Mouse (Mus musculus): Measurements from ENCODE around the gene Stx4a. TPM values are rescaled to one million over a fixed set of nuclear protein-coding genes. Genes with fewer than 3 reads are reported as not detected.
A peak's percentile ranks its signal among the peaks of the same experiment; 100 is the strongest.

Gene Stx4a
- polyA plus RNA-seq, 1 experiment from 2014 or later, result 29.3 TPM

DNA sequence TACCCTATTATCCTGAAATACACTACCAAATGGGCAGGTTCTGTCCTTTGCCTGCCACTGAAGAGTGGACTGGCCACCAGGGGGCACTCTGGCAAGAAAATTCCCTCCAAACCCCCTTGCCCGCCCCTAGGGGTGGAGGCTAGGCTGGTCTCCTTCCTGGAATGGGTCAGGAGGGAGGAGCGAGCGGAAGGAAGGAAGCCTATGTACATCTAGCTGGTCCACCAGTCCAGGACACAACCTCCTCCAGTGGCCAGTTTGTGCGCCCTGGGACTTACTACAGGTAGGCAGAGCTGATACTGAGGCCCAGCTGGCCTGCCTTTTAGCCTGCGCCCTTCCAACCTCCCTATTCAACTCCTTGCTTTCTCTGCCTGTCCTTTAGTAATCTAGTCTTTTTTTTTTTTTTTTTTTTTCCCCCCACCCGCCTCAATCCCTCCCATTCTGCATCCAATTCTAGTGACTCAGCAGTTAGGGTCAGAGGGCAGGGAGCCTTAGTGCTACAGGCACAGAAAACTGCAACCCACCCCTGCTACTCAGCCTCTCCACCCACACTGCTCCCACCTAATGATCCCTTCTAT is 23.6 kb upstream of the Stx4a start, which contains the start of gene Hsd3b7:
Gene Hsd3b7, plus strand, starts transcription at position 170 of the 575 bp plus-strand sequence.
- Histone ChIP-seq H3K9me3 (no peaks in the 10 kb centered on the region), H3K4me1 (peaks cover 9% of the 10 kb centered on the region), H3K4me3 (peak within 1 kb of the TSS; percentile 26; the same call in 1 of the 2 replicates), H3K27me3 (replicated peaks; ENCODE audit: low read depth, poor library complexity, severe bottlenecking) (no peaks in the 10 kb centered on the region), H3K27ac (replicated peaks) (no peak within 1 kb of the TSS), H3K36me3 (replicated peaks) (peaks cover 90% of the 10 kb centered on the region)
- DNase-seq (ENCODE audit: low spot score), result peak; percentile 93
- WGBS, result 28% methylated on average over 6 of the region's 6 CpGs

DNA sequence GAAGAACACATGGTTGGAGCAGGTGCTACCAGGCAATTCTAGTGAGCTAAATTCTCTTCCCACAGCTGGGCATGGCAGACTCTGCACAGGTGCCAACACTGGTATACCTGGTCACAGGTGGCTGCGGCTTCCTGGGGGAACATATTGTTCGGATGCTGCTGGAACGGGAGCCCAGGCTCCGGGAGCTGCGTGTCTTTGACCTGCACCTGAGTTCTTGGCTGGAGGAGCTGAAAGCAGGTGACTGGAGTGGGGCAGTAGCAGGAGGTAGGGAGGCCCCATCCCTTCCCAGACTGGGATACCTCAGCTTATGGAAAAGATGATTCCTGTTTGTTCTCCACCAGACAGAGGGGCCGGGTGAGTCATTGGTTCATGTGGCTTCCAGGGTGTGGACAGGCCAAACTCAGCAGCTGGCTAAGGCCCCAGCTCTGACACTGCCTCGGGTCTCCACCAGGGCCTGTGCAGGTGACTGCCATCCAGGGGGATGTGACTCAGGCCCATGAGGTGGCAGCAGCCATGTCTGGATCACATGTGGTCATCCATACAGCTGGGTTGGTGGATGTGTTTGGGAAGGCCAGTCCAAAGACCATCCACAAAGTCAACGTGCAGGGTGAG is 23.0 kb upstream of the Stx4a start:
- Histone ChIP-seq H3K36me3 (replicated peaks) (peaks cover 87% of the 10 kb centered on the region), H3K9me3 (no peaks in the 10 kb centered on the region), H3K27me3 (replicated peaks; ENCODE audit: low read depth, poor library complexity, severe bottlenecking) (no peaks in the 10 kb centered on the region), H3K4me3 (no peak overlapping the region), H3K27ac (replicated peaks) (no peak overlapping the region), H3K4me1 (peaks cover 9% of the 10 kb centered on the region)
- DNase-seq (ENCODE audit: low spot score), result no peak
- WGBS, result 92% methylated on average over 8 of the region's 8 CpGs

DNA sequence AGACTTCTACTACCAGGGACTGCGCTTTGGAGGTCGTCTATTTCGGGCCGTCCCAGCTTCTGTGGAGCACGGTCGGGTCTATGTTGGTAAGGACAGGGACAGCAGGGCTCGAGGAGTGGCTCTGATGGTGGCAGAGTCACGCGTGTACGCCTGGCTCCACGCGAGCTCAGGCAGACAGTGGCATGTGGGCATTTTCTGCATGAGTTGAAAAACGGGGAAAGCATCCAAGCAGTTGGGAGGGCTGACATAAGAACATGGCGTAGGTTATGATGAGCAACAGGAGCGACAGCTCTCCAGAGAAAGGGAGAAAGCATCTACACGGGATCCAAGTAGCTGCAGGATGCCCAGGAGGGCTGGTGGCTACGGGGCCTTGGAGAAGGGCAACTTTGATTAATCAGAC is 21.8 kb upstream of the Stx4a start:
- H3K4me3 ChIP-seq, result no peak overlapping the region
- WGBS, result 92% methylated on average over 17 of the region's 17 CpGs
- H3K27me3 ChIP-seq (replicated peaks; ENCODE audit: low read depth, poor library complexity, severe bottlenecking), result no peaks in the 10 kb centered on the region
- peaks cover 81% of the 10 kb centered on the region for H3K36me3 ChIP-seq (replicated peaks)
- DNase-seq (ENCODE audit: low spot score), result no peak
- no peaks in the 10 kb centered on the region for H3K9me3 ChIP-seq
- H3K4me1 ChIP-seq, result peaks cover 9% of the 10 kb centered on the region
- H3K27ac ChIP-seq (replicated peaks), result no peak overlapping the region

DNA sequence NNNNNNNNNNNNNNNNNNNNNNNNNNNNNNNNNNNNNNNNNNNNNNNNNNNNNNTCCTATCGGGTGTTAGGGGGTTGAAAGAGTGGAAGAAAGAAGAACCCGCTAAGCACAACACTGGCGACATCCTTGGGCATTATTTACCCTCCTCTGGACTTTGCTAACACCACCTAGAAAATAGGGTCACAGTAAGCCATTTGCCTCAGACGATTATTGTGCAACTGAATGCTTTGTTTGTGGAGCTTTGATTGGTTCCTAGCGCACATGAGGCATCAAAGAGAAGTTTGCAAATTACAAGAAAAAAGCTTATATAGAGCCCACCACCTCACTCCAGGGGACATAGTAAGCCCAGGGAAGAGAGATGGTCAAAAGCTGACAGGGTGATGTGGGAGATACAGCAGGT is 15.3 kb upstream of the Stx4a start:
- H3K9me3 ChIP-seq, result no peaks in the 10 kb centered on the region
- no peaks in the 10 kb centered on the region for H3K27me3 ChIP-seq (replicated peaks; ENCODE audit: low read depth, poor library complexity, severe bottlenecking)
- no peak overlapping the region for H3K4me3 ChIP-seq
- no peak overlapping the region for H3K27ac ChIP-seq (replicated peaks)
- peaks cover 66% of the 10 kb centered on the region for H3K36me3 ChIP-seq (replicated peaks)
- WGBS, result 79% methylated on average over 5 of the region's 5 CpGs
- H3K4me1 ChIP-seq, result no peaks in the 10 kb centered on the region
- DNase-seq (ENCODE audit: low spot score), result no peak

DNA sequence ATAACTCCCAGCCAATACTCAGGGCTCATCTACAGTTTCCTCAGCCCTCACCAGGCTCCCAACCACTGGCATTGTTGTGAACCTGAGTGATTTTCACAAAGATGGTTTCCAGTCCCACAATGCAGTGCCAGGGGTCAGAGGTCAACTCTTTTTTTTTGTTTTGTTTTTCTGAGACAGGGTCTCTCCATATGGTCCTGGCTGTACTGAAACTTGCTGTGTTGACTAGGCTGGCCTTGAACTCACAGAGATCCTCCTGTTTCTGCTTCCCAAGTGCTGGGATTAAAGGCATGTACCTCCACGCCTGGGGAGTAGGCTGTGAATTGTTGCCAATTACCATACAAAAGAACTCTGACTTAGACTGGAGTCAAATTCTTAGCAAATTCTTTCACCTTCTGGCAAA is 14.2 kb upstream of the Stx4a start:
- Histone ChIP-seq H3K27me3 (replicated peaks; ENCODE audit: low read depth, poor library complexity, severe bottlenecking) (no peaks in the 10 kb centered on the region), H3K27ac (replicated peaks) (no peak overlapping the region), H3K9me3 (no peaks in the 10 kb centered on the region), H3K4me3 (no peak overlapping the region), H3K36me3 (replicated peaks) (peaks cover 69% of the 10 kb centered on the region), H3K4me1 (no peaks in the 10 kb centered on the region)
- no peak for DNase-seq (ENCODE audit: low spot score)
- 81% methylated on average over 1 of the region's 1 CpGs for WGBS

DNA sequence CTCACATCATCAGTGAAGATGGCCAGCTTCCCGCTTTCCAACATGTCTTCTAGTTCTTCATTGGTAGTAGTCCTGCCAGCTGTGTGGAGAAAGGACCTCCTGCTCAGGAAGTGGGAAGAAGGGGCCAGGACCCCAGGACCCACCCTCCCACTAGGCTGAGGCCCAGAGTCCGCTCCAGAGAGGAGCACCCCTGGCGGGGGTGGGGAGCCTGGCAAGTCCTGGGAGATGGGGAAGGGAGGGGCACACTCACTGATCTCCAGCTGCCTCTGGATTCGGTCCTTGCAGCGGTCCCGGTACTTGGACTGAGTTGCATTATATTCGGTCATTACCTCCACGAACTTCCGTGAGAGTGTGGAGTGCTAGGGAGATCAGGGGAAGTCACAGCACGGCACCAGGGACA is 13.4 kb upstream of the Stx4a start:
- H3K27ac ChIP-seq (replicated peaks), result no peak overlapping the region
- H3K9me3 ChIP-seq, result no peaks in the 10 kb centered on the region
- WGBS, result 76% methylated on average over 10 of the region's 10 CpGs
- peaks cover under 1% of the 10 kb centered on the region; the same call in 1 of the 2 replicates for H3K4me1 ChIP-seq
- no peaks in the 10 kb centered on the region for H3K27me3 ChIP-seq (replicated peaks; ENCODE audit: low read depth, poor library complexity, severe bottlenecking)
- DNase-seq (ENCODE audit: low spot score), result no peak
- H3K4me3 ChIP-seq, result no peak overlapping the region
- peaks cover 69% of the 10 kb centered on the region for H3K36me3 ChIP-seq (replicated peaks)

DNA sequence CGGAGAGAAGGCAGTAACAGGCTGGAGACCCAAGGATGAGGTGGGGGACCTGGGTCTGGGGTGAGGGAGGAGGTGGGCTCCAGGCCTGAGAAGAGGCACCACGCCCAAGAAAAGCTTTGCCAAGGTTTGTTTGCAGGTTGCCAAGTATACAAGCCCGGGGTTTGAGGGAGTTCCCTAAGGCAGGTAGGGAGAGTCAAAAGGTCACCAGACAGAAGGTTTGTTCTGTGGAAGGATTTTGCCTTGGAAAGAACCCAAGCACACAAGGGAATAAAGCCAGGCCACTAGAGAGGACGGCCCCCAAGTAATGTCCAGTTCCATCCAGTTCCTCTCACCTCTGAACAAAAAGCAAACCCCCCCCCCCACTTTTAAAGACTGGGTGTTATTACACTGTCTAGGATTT is 12.9 kb upstream of the Stx4a start:
- Histone ChIP-seq H3K27me3 (replicated peaks; ENCODE audit: low read depth, poor library complexity, severe bottlenecking) (no peaks in the 10 kb centered on the region), H3K27ac (replicated peaks) (no peak overlapping the region), H3K9me3 (no peaks in the 10 kb centered on the region), H3K36me3 (replicated peaks) (peaks cover 68% of the 10 kb centered on the region), H3K4me1 (peaks cover 6% of the 10 kb centered on the region; the same call in 1 of the 2 replicates), H3K4me3 (no peak overlapping the region)
- WGBS, result 78% methylated on average over 4 of the region's 4 CpGs
- no peak for DNase-seq (ENCODE audit: low spot score)

DNA sequence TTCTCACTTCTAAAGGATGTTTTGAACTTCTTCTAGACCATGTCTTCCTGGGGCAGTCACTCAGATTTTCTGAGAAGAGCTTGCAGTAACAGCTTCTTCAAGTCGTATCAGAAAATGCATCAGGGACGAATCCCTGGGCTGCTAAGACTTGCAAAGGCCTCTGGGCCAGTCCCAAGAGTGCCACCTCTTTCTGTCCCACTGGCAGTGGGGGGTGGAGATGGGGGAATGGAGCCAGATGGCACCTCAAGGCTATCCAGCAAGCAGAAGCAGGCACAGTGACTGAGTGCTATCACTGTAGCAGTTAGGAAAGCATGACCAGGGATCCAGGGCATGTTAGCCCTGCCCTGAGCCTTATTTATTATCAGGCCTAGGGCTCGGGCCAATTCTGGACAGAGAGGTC is 11.8 kb upstream of the Stx4a start:
- H3K4me3 ChIP-seq, result no peak overlapping the region
- H3K4me1 ChIP-seq, result peaks cover 6% of the 10 kb centered on the region; the same call in 1 of the 2 replicates
- no peak for DNase-seq (ENCODE audit: low spot score)
- H3K9me3 ChIP-seq, result no peaks in the 10 kb centered on the region
- H3K36me3 ChIP-seq (replicated peaks), result peaks cover 61% of the 10 kb centered on the region
- H3K27ac ChIP-seq (replicated peaks), result no peak overlapping the region
- no peaks in the 10 kb centered on the region for H3K27me3 ChIP-seq (replicated peaks; ENCODE audit: low read depth, poor library complexity, severe bottlenecking)
- WGBS, result 85% methylated on average over 3 of the region's 3 CpGs

DNA sequence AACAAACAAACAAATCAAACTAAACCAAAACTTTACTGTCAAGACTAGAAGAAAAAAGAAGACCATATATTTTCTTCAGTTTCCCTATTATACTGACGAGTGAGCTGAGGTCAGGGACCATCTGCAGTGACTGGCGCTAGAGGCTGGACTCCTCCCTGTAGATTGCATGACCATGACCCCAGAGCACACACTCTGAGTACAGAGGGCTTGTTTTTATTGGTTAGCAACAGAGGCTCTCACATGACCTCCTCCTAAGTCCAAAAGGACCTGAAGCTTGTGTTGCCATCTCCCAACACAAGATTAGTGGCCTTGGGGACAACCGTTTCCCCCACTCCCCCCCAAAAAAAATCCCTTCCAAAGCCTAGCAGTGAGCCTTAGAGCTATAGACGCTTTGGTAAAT is 10.3 kb upstream of the Stx4a start:
- Histone ChIP-seq H3K27ac (replicated peaks) (no peak overlapping the region), H3K27me3 (replicated peaks; ENCODE audit: low read depth, poor library complexity, severe bottlenecking) (no peaks in the 10 kb centered on the region), H3K36me3 (replicated peaks) (peaks cover 66% of the 10 kb centered on the region), H3K4me1 (peaks cover 6% of the 10 kb centered on the region; the same call in 1 of the 2 replicates), H3K9me3 (no peaks in the 10 kb centered on the region), H3K4me3 (no peak overlapping the region)
- 84% methylated on average over 4 of the region's 4 CpGs for WGBS
- DNase-seq (ENCODE audit: low spot score), result no peak

DNA sequence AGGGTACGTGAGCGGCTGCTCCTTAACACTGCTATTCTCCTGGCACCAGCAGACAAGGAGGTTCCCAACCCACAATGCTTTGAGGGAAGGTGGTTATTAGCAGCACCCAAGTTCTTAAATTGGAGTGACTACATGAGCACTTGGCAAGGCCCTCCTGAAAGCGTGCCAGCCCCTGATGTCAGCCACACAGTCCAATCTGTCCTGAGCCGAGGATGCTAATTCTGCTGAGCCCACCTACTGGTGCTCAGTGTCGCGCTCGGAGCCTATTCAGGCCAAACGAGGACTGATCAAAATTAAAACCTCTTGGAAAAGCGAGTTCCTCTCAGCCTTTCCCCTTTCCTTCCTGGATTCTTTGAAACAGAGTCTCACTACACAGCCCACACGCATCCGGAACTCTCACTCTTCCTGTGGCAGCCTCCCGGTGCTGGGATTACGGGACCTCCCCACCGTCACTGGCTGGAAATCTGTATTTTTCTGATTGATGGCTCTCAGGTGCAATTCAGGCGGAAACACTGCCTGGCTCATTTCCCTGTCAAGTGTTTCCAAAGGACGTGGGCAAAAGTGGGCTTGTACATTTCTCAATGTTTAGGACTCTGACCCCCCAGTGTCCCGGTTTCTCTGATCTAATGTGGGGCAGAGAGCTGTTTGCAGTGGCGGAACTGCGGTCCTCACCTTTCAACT is 9.7 kb upstream of the Stx4a start:
- no peak for DNase-seq (ENCODE audit: low spot score)
- no peak overlapping the region for H3K27ac ChIP-seq (replicated peaks)
- WGBS, result 87% methylated on average over 19 of the region's 19 CpGs
- no peaks in the 10 kb centered on the region for H3K9me3 ChIP-seq
- H3K4me1 ChIP-seq, result peaks cover 6% of the 10 kb centered on the region; the same call in 1 of the 2 replicates
- H3K27me3 ChIP-seq (replicated peaks; ENCODE audit: low read depth, poor library complexity, severe bottlenecking), result no peaks in the 10 kb centered on the region
- H3K36me3 ChIP-seq (replicated peaks), result peaks cover 62% of the 10 kb centered on the region
- H3K4me3 ChIP-seq, result no peak overlapping the region

DNA sequence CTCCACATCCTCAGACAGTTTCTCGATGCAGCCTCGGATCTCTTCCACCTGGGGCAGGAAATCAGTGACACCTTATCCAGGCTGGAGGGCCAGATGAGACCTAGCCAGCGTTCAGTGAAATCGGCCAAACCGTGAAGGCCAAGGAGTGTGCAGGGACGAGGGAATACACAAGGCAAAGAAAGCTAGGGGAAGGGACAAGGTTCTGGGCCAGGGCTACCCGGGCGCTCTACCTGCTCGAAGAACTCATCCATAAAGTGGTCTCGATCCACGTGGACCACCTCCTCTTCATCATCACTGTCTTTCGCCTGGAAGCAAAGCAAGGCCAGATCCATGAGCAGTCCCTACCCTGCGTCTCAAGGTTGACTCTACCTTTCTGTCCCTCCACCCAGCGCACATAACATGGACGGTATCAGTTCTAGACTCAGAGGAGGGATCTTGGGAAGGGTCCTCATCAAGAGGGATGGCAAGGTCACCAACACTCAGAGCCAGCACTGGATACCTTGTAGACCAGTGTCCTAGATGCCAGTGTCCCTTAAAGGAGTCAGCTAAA is 8.9 kb upstream of the Stx4a start:
- H3K4me1 ChIP-seq, result peaks cover 6% of the 10 kb centered on the region; the same call in 1 of the 2 replicates
- H3K36me3 ChIP-seq (replicated peaks), result peaks cover 54% of the 10 kb centered on the region
- WGBS, result 91% methylated on average over 15 of the region's 15 CpGs
- no peak for DNase-seq (ENCODE audit: low spot score)
- no peak overlapping the region for H3K4me3 ChIP-seq
- H3K27ac ChIP-seq (replicated peaks), result no peak overlapping the region
- H3K27me3 ChIP-seq (replicated peaks; ENCODE audit: low read depth, poor library complexity, severe bottlenecking), result no peaks in the 10 kb centered on the region
- no peaks in the 10 kb centered on the region for H3K9me3 ChIP-seq

DNA sequence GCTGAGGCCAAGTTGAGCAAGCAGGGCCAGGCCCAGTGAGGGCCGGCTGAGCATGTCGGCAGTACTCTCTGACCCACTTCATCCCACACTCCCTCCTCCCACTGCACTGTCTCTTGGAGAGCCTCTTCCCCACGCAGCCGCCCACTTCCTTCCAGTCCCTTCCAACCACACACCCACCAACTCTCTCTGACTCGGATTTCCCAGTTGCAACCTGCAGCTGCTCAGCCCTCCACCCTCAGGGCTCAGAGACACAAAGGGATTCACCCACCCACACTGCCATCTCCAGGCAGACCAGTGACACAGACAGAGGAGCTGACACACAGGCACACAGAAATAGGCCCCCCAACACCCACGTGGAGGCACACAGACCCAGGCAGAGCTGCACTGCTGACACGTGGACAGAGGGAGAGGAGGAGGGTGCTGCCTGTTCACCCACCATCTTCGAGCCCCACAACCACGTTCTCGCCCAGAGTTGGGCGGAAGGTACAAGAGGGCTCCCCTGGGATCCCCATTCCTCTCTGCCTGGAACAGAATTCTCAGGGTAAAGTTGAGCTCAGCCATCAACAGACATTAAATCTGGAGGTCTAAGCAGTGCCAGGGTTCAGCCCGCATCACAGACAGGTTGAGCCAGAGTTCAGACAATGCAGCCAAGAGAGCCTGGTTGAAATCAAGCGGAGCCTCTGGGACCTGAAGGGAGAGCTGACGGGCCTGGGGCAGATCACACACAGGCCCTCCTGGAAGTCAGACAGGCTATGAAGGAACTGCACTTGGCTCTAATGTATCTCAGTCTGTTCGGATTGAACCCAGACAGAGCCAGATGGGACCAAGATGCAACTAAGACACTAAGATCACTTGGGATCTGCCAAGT is 7.9 kb upstream of the Stx4a start:
- Histone ChIP-seq H3K4me3 (no peak overlapping the region), H3K27ac (replicated peaks) (0 out of 2 replicates have a peak overlapping the region, but pooled peaks have one; percentile 37), H3K27me3 (replicated peaks; ENCODE audit: low read depth, poor library complexity, severe bottlenecking) (no peaks in the 10 kb centered on the region), H3K9me3 (no peaks in the 10 kb centered on the region), H3K36me3 (replicated peaks) (peaks cover 44% of the 10 kb centered on the region), H3K4me1 (peaks cover 12% of the 10 kb centered on the region)
- 65% methylated on average over 15 of the region's 15 CpGs for WGBS
- no peak for DNase-seq (ENCODE audit: low spot score)

Measured in embryonic facial prominence, embryonic 10.5 days (tissue).